Mouse (Mus musculus): Measurements from ENCODE around the gene Chst3.

GRCm38 (mm10) chr10:60224601-60225000, 5.5 kb upstream of the Chst3 start:
- TF ChIP-seq POLR2A (IDR thresholded peaks at IDR 0.05; ENCODE audit: insufficient read depth, low read depth, low read length) (no peak), CTCF (IDR thresholded peaks at IDR 0.05; ENCODE audit: insufficient read depth, low read depth, low read length) (no peak)
